Mouse (Mus musculus) limb, embryonic 15.5 days (tissue): ENCODE data around the gene March11. TPM values are rescaled to one million over a fixed set of nuclear protein-coding genes. Genes with fewer than 3 reads are reported as not detected.

Source experiments
- ATAC-seq: fragments of 200-750 bp; cut with Nextera tagmentation; 2 replicates; pipeline ENCODE4 v1.8.0; 2017; ENCODE audit warnings: low read depth, moderate TSS enrichment; ENCODE audit not compliant: insufficient number of reproducible peaks, low FRiP score, low TSS enrichment
- H3K27ac ChIP-seq: fragments of 300-500 bp; sonication (generic); 2 replicates; pipeline ENCODE4 v1.5.1; 2015; ENCODE audit warnings: moderate library complexity, mild to moderate bottlenecking, inconsistent platforms
- H3K27me3 ChIP-seq: fragments of 300-500 bp; sonication (generic); 2 replicates; pipeline ENCODE4 v1.6.1; 2015; ENCODE audit warnings: inconsistent platforms
- H3K36me3 ChIP-seq: fragments of 300-500 bp; sonication (generic); 2 replicates; pipeline ENCODE4 v1.6.1; 2015; ENCODE audit warnings: inconsistent platforms
- H3K4me1 ChIP-seq: fragments of 300-500 bp; sonication (generic); 2 replicates; pipeline ENCODE4 v1.6.1; 2015; ENCODE audit warnings: inconsistent platforms
- H3K4me2 ChIP-seq: fragments of 300-500 bp; sonication (generic); 2 replicates; pipeline ENCODE4 v1.6.1; 2015; ENCODE audit warnings: mild to moderate bottlenecking, inconsistent platforms
- H3K4me3 ChIP-seq: fragments of 300-500 bp; sonication (generic); 2 replicates; pipeline ENCODE4 v1.5.1; 2015; ENCODE audit warnings: mild to moderate bottlenecking, inconsistent platforms
- H3K9ac ChIP-seq: fragments of 300-500 bp; sonication (generic); 2 replicates; pipeline ENCODE4 v1.6.1; 2015; ENCODE audit warnings: inconsistent platforms
- H3K9me3 ChIP-seq: fragments of 300-500 bp; sonication (generic); 2 replicates; pipeline ENCODE4 v1.6.1; 2016; ENCODE audit warnings: inconsistent platforms
- WGBS: fragments of 180-500 bp; shearing (Covaris S2); methylation state at CpG from one replicate; pipeline ENCODE4 v1.1.7; 2015; 5-methylcytosine and 5-hydroxymethylcytosine counted together
- polyA plus RNA-seq: library from polyadenylated mRNA; unstranded; fragments of >200 nt; fragmentation: Nextera tagmentation; extraction: Ambion mirVana; gene quantifications from 2 replicates; pipeline ENCODE4 v1.2.1, GENCODE M21; 2015

Gene March11
- polyA plus RNA-seq, 1 experiment from 2014 or later, result 0.50 TPM

DNA sequence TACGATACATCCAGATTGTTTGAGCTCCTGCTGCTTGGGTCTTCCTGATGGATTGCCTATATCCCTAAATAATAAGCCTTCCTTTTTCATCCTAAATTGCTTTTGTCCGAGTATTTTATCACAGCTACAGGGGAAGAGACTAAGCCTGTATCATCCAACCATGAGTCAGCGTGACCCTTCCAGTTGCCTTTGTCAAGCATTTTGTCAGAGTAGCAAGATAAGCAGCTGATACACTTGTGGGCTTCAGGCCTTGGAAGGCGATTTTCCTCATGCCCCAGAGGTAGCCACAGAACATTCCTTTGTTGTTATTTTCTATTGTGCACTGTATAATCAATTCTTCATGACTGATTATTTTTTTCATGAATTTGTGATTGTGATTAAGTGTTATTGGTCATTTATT, 14.0 kb downstream of the March11 start:
- Histone ChIP-seq H3K9me3 (no peaks in the 10 kb centered on the region), H3K4me1 (no peaks in the 10 kb centered on the region), H3K36me3 (no peaks in the 10 kb centered on the region), H3K4me2 (no peak overlapping the region), H3K27me3 (no peaks in the 10 kb centered on the region), H3K27ac (no peak overlapping the region), H3K9ac (no peak overlapping the region), H3K4me3 (no peak overlapping the region)
- ATAC-seq, result no peak
- 88% methylated on average over 4 of the region's 4 CpGs for WGBS

DNA sequence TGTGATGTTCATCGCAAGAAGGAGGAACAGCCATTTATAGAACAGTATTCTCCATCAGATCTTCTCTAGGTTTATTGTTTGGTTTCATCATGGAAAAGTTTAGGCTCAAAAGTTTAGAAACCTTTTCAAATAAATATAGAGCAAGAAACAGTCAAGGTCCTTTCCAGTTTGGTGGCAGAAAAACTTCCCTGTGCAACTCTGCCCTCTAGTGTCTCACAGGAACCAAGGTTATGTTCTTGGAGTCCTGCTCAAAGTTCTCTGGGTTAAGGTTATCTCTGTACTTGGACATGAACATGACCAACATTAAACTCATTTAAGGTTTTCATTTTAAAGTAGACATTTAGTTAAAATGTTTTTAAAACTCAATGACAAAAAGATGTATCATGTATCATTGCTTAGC, 18.3 kb downstream of the March11 start:
- Histone ChIP-seq H3K4me2 (no peak overlapping the region), H3K9ac (no peak overlapping the region), H3K4me3 (no peak overlapping the region), H3K36me3 (no peaks in the 10 kb centered on the region), H3K27ac (no peak overlapping the region), H3K4me1 (no peaks in the 10 kb centered on the region), H3K9me3 (no peaks in the 10 kb centered on the region), H3K27me3 (no peaks in the 10 kb centered on the region)
- no peak for ATAC-seq
- WGBS, result 89% methylated on average over 1 of the region's 1 CpGs

DNA sequence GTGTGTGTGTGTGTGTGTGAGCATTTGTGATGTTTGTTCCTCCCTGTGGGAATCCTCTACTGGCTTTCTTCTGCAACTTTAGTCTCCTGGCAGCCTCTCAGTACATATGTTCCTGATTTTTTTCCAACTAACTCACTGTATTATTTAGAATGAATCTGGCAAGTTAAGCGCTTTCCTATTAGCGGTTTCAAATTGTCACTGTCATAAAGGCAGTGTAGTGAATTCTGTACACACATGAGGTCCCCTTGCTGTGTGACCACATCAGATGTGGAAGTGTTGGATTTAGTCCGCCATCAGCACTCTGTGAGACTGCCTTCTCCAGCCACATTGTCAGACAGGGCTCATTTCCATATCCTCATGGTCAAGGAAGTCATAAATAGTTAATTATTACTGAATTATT, 26.9 kb downstream of the March11 start:
- H3K27ac ChIP-seq, result no peak overlapping the region
- H3K4me2 ChIP-seq, result no peak overlapping the region
- H3K9me3 ChIP-seq, result no peaks in the 10 kb centered on the region
- H3K4me1 ChIP-seq, result no peaks in the 10 kb centered on the region
- ATAC-seq, result no peak
- H3K27me3 ChIP-seq, result no peaks in the 10 kb centered on the region
- no peak overlapping the region for H3K9ac ChIP-seq
- H3K36me3 ChIP-seq, result no peaks in the 10 kb centered on the region
- H3K4me3 ChIP-seq, result no peak overlapping the region
- 73% methylated on average over 3 of the region's 3 CpGs for WGBS

DNA sequence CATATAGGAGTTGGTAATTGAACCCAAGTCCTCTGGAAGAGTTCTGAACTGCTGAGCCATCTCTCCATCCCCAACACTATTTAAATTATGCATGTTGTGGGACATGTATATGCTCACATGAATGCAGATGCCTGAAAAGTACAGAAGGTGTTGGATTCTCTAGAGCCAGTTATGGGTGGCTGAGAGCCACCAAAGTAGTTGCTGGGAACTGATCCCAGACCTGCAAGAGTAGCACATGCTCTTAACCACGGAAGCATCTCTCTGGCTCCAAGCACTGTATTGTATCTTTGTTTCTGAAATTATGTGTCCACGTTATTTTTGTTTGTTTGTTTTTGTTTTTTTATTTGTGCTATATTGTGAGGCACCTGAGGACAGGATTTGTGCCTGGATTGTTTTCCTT, 28.9 kb downstream of the March11 start:
- H3K9me3 ChIP-seq, result no peaks in the 10 kb centered on the region
- H3K4me1 ChIP-seq, result no peaks in the 10 kb centered on the region
- H3K27ac ChIP-seq, result no peak overlapping the region
- H3K9ac ChIP-seq, result no peak overlapping the region
- H3K36me3 ChIP-seq, result no peaks in the 10 kb centered on the region
- no peak overlapping the region for H3K4me3 ChIP-seq
- no peak for ATAC-seq
- 96% methylated on average over 2 of the region's 2 CpGs for WGBS
- no peaks in the 10 kb centered on the region for H3K27me3 ChIP-seq
- no peak overlapping the region for H3K4me2 ChIP-seq

DNA sequence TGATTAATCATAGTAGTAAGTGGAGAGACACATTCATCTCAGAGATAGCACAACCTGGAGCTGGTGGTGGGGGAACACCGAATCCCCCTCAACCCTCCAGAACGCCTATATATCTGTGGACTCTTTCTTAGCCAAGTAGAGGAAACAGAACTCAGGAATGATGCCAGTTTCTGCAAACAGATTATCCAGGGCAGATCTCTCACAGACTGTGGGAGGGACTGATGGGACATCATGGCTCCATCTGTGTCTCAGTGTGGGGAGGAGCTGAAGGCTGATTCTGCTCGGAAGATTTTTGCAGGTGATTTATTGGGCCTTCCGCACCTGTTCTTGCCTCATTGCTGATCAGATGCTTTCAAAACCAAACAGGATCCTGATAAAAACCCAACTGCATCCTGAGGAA, 29.5 kb downstream of the March11 start:
- H3K36me3 ChIP-seq, result no peaks in the 10 kb centered on the region
- no peaks in the 10 kb centered on the region for H3K27me3 ChIP-seq
- H3K27ac ChIP-seq, result no peak overlapping the region
- WGBS, result 74% methylated on average over 4 of the region's 4 CpGs
- no peak for ATAC-seq
- no peak overlapping the region for H3K4me2 ChIP-seq
- no peak overlapping the region for H3K4me3 ChIP-seq
- H3K9ac ChIP-seq, result no peak overlapping the region
- H3K4me1 ChIP-seq, result no peaks in the 10 kb centered on the region
- H3K9me3 ChIP-seq, result no peaks in the 10 kb centered on the region

DNA sequence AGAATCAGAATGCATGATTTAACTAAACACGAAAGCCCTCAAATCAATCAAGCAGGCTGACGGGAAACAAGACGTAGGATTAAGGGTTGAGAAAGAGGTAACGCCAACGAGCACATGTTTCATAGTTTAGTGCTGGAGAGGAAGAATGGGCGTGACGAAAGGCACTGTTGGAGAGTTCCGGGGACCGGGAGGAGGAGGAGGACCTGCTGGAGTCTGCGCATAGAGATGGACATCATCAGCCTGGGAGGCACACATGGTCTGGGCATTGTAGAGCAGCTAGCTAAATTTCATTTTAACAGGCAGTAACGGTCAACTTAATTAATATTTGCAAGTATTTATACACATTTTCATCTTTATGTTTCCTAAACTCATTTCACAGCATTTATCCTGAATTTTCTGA, 31.6 kb downstream of the March11 start:
- Histone ChIP-seq H3K4me2 (no peak overlapping the region), H3K9me3 (no peaks in the 10 kb centered on the region), H3K4me1 (no peaks in the 10 kb centered on the region), H3K9ac (no peak overlapping the region), H3K4me3 (no peak overlapping the region), H3K27ac (no peak overlapping the region), H3K27me3 (no peaks in the 10 kb centered on the region), H3K36me3 (no peaks in the 10 kb centered on the region)
- no peak for ATAC-seq
- WGBS, result 71% methylated on average over 11 of the region's 11 CpGs

DNA sequence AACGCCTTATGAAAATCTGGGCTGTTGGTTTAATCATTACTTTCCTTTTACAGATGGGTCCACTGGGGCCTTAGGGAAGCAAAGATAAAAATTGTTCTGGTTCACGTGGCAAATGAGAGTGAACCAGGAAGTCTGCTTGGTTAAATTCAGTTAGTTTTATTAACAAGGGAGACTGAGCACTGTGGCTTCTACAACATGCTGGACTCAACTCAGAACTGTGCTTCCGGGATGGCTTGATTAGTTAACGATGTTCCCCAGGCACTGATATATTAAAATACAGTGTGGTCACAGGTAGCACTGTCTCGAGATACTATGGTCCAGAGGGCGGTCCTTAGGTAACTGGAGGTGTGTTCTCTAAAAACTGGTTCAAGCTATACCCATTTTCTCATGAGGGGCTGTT, 32.1 kb downstream of the March11 start:
- WGBS, result 63% methylated on average over 6 of the region's 6 CpGs
- Histone ChIP-seq H3K4me2 (no peak overlapping the region), H3K4me1 (no peaks in the 10 kb centered on the region), H3K9me3 (no peaks in the 10 kb centered on the region), H3K36me3 (no peaks in the 10 kb centered on the region), H3K27ac (no peak overlapping the region), H3K4me3 (no peak overlapping the region), H3K27me3 (no peaks in the 10 kb centered on the region), H3K9ac (no peak overlapping the region)
- ATAC-seq, result no peak

DNA sequence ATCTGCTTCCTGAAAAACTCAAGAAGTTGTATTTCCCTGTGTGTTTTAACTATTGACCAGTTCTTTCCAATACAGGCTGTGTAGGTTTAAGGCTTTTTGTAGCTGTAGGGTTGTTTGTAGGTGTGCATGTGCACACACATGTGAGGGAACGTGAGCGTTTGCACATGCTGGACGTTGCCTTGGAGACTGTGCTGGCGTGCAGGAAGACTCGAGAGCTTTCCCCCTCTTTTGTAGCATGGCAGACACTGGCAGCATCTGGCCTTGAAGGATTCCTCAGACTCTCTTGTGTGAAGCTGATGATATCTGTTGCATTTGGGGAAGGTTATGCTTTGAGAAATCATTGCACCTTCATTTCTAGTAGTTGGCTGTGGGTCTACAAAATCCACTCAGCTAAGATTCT, 35.5 kb downstream of the March11 start:
- 84% methylated on average over 5 of the region's 5 CpGs for WGBS

DNA sequence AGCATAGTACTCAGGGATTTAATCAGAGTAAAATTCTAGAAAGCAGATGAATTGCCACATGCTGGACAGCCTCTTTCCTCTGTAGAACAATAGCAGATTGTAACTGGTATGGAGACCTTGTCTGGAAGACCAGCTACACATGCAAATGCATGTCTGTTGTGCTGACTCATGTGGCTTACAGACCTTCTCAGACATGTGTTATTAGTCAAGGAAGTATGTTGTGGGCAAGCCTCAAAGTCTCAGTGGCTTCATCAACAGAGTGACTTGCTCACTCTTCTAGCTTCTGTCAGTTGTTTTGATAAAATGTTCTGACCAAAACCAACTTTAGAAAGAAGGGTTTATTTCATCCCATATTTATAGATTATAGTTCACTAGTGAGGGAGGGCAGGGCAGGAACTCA, 44.8 kb downstream of the March11 start:
- no peaks in the 10 kb centered on the region for H3K36me3 ChIP-seq
- no peak overlapping the region for H3K27ac ChIP-seq
- no peak overlapping the region for H3K4me2 ChIP-seq
- no peak for ATAC-seq
- no peaks in the 10 kb centered on the region for H3K4me1 ChIP-seq
- H3K27me3 ChIP-seq, result no peaks in the 10 kb centered on the region
- H3K4me3 ChIP-seq, result no peak overlapping the region
- no peaks in the 10 kb centered on the region for H3K9me3 ChIP-seq
- no peak overlapping the region for H3K9ac ChIP-seq

More for the DNA sequence above, 35.5 kb downstream of the March11 start:
- no peaks in the 10 kb centered on the region for H3K36me3 ChIP-seq
- no peaks in the 10 kb centered on the region for H3K27me3 ChIP-seq
- no peaks in the 10 kb centered on the region for H3K9me3 ChIP-seq
- H3K4me3 ChIP-seq, result no peak overlapping the region
- no peak for ATAC-seq
- H3K4me1 ChIP-seq, result no peaks in the 10 kb centered on the region
- no peak overlapping the region for H3K4me2 ChIP-seq
- no peak overlapping the region for H3K9ac ChIP-seq
- no peak overlapping the region for H3K27ac ChIP-seq

DNA sequence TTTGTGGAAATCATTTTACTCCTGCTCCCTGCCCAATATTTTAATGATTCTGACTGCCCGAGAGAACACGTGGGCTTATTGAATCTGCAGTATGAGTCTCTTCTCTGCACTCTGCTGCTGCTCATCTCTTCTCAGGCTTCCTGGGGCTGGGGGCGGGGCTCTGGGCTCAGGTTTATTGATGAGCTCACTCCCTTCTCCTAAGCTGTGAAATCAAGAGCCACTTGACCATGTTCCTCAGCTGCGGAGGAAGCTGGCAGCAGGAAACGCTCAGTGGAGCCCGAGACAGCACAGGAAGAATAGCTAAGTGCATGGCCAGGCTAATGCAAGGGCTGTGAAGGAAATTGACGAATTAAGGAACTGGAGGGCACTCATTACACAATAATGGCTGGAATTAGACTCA, 56.5 kb downstream of the March11 start:
- Histone ChIP-seq H3K9me3 (no peaks in the 10 kb centered on the region), H3K4me3 (no peak overlapping the region), H3K4me1 (no peaks in the 10 kb centered on the region), H3K9ac (no peak overlapping the region), H3K27ac (no peak overlapping the region), H3K4me2 (no peak overlapping the region), H3K36me3 (no peaks in the 10 kb centered on the region), H3K27me3 (no peaks in the 10 kb centered on the region)
- no peak for ATAC-seq
- 23% methylated on average over 7 of the region's 7 CpGs for WGBS

DNA sequence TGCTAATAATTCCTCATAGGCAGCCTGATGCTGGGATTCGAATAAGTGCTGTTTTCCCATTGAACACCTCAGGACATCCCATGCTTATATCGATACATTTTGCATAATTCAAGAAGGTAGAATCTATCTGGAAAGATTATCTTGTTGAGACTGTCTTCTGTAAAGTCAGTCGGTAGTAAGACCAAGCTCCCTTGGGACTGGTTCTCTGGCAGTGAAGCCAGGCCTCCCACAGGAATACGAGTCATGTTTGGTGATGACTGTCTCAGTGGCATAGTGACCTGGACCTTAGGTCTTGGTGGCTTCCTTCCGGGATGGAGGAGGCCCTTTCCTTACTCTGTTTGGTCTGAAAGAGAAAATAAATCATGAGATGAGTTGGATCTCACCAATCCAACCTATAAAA, 57.7 kb downstream of the March11 start:
- H3K27ac ChIP-seq, result no peak overlapping the region
- H3K4me2 ChIP-seq, result no peak overlapping the region
- no peaks in the 10 kb centered on the region for H3K9me3 ChIP-seq
- no peak overlapping the region for H3K4me3 ChIP-seq
- 86% methylated on average over 5 of the region's 5 CpGs for WGBS
- H3K27me3 ChIP-seq, result no peaks in the 10 kb centered on the region
- no peak for ATAC-seq
- no peak overlapping the region for H3K9ac ChIP-seq
- H3K36me3 ChIP-seq, result no peaks in the 10 kb centered on the region
- no peaks in the 10 kb centered on the region for H3K4me1 ChIP-seq

DNA sequence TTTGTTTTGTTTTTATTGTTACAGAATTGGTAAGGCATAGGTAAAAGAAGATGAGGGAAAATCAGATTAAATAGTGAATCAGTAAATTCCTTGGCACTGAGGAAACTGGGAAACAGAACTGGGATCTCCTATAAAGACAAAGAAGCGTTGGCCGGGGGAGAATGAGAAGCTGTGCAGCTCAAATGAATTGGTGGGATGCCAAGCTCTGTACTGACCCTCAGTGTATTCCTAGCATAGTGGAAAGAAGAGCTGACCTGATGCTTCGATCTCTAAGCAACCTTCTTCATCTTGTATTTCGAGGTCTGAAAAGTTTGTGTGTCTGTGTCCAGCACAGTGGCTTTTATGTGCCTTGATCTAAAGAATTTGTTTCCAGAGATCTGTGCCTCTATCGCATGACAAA, 64.9 kb downstream of the March11 start:
- ATAC-seq, result no peak
- H3K27ac ChIP-seq, result no peak overlapping the region
- H3K36me3 ChIP-seq, result no peaks in the 10 kb centered on the region
- WGBS, result 78% methylated on average over 5 of the region's 5 CpGs
- no peaks in the 10 kb centered on the region for H3K9me3 ChIP-seq
- no peaks in the 10 kb centered on the region for H3K27me3 ChIP-seq
- H3K4me1 ChIP-seq, result no peaks in the 10 kb centered on the region
- H3K4me3 ChIP-seq, result no peak overlapping the region
- H3K4me2 ChIP-seq, result no peak overlapping the region
- no peak overlapping the region for H3K9ac ChIP-seq

DNA sequence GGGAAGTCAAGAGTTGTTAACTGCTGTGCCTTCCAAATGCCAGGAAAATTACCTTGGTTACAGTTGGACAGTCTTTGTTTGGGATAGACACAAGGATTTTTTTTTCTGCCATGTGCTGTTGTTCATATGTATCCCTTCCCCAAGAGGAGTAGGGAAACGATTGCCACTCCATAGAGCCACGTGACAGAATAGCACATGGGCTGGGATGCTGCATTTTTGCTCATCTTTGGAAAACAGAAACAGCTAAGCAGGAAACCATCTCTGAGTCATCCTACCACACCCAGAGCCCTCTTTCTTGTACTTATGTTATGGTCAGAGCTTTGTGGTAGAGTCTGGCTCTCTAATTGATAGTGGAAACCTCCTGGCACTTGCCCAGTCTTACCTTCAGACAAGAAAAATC, 65.4 kb downstream of the March11 start:
- Histone ChIP-seq H3K4me1 (no peaks in the 10 kb centered on the region), H3K4me3 (no peak overlapping the region), H3K4me2 (no peak overlapping the region), H3K9me3 (no peaks in the 10 kb centered on the region), H3K9ac (no peak overlapping the region), H3K27me3 (no peaks in the 10 kb centered on the region), H3K27ac (no peak overlapping the region), H3K36me3 (no peaks in the 10 kb centered on the region)
- no peak for ATAC-seq
- whole genome bisulfite sequencing, result 58% methylated on average over 2 of the region's 2 CpGs
